Mouse (Mus musculus): ENCODE results near the gene Pdxdc1. TPM values are rescaled to one million over a fixed set of nuclear protein-coding genes. Genes with fewer than 3 reads are reported as not detected.
"Not testable (repeated sequence)": the region's sequence is repeated elsewhere in the genome, so short reads cannot be mapped to it uniquely, and the experiment has no call there.

Pdxdc1 gene
- polyA plus RNA-seq, 1 experiment from 2014 or later = 25.2 TPM

DNA sequence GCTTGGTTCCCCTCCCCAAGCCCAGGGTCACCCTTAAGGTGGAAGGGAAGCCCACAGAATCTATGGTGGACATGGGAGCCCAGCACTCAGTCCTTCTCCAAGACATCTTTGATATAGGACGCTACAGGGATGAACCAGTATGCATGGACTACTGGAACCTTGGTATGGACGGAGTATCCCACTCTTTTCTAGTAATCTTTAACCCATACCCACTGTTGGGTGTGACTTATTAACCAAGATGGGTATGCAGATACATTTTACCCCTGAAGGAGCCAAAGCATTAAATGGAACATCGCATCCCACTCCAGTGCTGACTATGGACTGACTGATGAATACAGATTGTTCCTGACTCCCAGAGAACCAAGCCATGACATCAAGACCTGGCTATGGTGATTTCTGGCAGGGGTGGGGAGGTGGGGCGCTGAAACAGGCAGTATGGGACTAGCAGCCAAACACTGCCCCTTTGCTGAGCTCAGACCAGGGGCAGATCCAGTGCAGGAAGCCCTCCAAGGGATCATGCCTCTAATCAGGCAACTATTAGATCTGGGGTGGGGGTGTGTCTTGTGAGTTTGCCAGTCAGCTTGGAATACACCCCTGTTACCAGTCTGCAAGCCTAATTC is 24.6 kb upstream of the Pdxdc1 start:
- Histone ChIP-seq H3K9ac (ENCODE audit: low read depth, low read length) (no peak overlapping the region), H3K9me3 (replicated peaks; ENCODE audit: control insufficient read depth, low read length) (no peaks in the 10 kb centered on the region), H3K4me1 (ENCODE audit: control insufficient read depth, low read depth, low read length) (no peaks in the 10 kb centered on the region), H3K27ac (ENCODE audit: low read length) (no peak overlapping the region), H3K36me3 (ENCODE audit: control insufficient read depth, insufficient read depth) (no peaks in the 10 kb centered on the region), H3K4me2 (ENCODE audit: low read depth, low read length) (no peak overlapping the region), H3K27me3 (ENCODE audit: control insufficient read depth, insufficient read depth, low read depth, low read length) (no peaks in the 10 kb centered on the region), H3K4me3 (ENCODE audit: low read depth, low read length) (no peak overlapping the region)
- WGBS (ENCODE audit: insufficient replicate concordance) = 68% methylated on average over 4 of the region's 4 CpGs
- ATAC-seq (ENCODE audit: low read depth) = no peak

DNA sequence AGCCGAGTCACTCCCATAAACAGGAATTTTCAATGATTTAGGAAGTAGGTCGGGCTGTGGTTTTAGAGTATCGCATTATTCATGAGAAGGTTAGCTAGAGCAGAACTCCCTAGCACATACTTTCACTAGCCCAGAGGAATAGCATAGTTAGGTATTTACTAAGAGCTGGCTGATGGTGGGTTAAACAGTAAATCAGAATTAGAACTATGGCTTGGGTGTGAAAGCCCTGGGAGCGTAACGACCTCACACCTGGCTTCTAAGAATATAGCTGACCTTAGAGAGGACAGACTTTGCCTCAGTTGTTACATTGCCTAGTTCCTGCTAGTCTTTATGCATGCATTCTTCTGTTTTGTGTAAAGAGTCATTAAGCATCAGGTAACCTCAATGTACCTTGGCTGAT is 20.0 kb upstream of the Pdxdc1 start:
- H3K27me3 ChIP-seq (ENCODE audit: control insufficient read depth, insufficient read depth, low read depth, low read length); H3K4me1 ChIP-seq (ENCODE audit: control insufficient read depth, low read depth, low read length); H3K27ac ChIP-seq (ENCODE audit: low read length); H3K36me3 ChIP-seq (ENCODE audit: control insufficient read depth, insufficient read depth); H3K9me3 ChIP-seq (replicated peaks; ENCODE audit: control insufficient read depth, low read length); H3K9ac ChIP-seq (ENCODE audit: low read depth, low read length); H3K4me3 ChIP-seq (ENCODE audit: low read depth, low read length); ATAC-seq (ENCODE audit: low read depth); H3K4me2 ChIP-seq (ENCODE audit: low read depth, low read length): not testable (repeated sequence)
- WGBS (ENCODE audit: insufficient replicate concordance) = 72% methylated on average over 5 of the region's 5 CpGs

DNA sequence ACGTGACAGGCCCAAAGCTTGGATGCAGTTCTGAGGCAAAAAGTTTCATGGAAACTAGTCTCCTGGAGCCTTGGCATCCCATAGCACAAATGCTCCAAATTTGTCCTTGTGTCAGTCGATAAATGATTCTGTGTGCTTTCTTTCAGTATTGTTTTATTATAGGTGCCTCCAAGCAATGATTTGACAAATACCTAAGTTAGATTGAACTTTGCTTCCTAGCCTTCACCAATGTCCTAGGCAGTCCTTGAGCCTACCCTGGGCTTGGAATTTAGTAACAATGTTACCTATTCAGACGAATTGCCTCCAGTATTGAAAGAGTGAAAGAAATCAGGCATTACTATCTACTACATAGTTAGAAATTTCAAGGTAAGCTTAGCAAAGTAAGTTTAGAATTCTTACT is 19.6 kb upstream of the Pdxdc1 start:
- H3K27ac ChIP-seq (ENCODE audit: low read length); H3K4me2 ChIP-seq (ENCODE audit: low read depth, low read length); H3K4me1 ChIP-seq (ENCODE audit: control insufficient read depth, low read depth, low read length); H3K36me3 ChIP-seq (ENCODE audit: control insufficient read depth, insufficient read depth); H3K27me3 ChIP-seq (ENCODE audit: control insufficient read depth, insufficient read depth, low read depth, low read length); H3K4me3 ChIP-seq (ENCODE audit: low read depth, low read length); ATAC-seq (ENCODE audit: low read depth); H3K9me3 ChIP-seq (replicated peaks; ENCODE audit: control insufficient read depth, low read length); H3K9ac ChIP-seq (ENCODE audit: low read depth, low read length): not testable (repeated sequence)
- WGBS (ENCODE audit: insufficient replicate concordance) = 64% methylated on average over 3 of the region's 3 CpGs

DNA sequence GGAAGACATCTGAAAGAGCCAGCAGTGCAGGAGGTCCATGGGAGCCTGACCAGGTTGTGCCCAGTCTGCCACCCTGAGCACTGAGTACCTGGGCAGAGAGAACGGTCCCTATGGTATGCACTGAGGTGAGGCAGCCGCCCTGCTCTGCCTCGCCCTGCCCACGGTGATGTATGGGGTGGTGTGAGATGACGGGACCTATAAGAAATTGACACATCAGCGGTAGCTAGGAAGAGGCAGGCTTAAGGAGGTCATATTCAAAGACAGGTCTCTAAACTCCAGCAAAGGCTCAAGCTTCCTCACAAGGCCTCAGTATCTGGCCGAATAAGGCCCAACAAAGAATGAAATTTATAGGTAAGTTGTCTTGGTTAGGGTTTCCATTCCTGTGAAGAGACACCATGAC is 18.9 kb upstream of the Pdxdc1 start:
- Histone ChIP-seq H3K4me2 (ENCODE audit: low read depth, low read length) (no peak overlapping the region), H3K27ac (ENCODE audit: low read length) (no peak overlapping the region), H3K4me1 (ENCODE audit: control insufficient read depth, low read depth, low read length) (no peaks in the 10 kb centered on the region), H3K4me3 (ENCODE audit: low read depth, low read length) (no peak overlapping the region), H3K9me3 (replicated peaks; ENCODE audit: control insufficient read depth, low read length) (no peaks in the 10 kb centered on the region), H3K9ac (ENCODE audit: low read depth, low read length) (no peak overlapping the region), H3K36me3 (ENCODE audit: control insufficient read depth, insufficient read depth) (no peaks in the 10 kb centered on the region), H3K27me3 (ENCODE audit: control insufficient read depth, insufficient read depth, low read depth, low read length) (no peaks in the 10 kb centered on the region)
- 81% methylated on average over 7 of the region's 7 CpGs for whole genome bisulfite sequencing (ENCODE audit: insufficient replicate concordance)
- ATAC-seq (ENCODE audit: low read depth) = no peak

DNA sequence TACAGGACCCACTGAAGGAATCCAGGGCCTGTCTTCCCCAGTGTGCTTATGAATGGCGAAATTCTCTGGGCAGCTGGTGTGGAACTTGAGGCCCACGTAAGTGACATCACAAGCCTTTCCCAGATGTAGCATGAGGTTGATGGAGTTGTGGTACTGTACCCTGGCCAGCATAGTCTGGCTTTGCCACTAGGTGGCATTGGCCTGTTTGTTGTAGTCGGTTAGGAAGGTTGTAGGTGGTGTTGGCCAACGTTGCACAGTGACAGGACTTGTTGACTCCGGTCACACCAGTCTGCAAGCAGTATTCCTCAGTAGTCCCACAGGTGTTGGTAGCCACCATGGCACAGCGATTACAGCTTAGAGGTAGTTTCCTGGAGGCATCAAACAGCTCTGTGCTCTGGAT is 18.1 kb upstream of the Pdxdc1 start:
- no peaks in the 10 kb centered on the region for H3K36me3 ChIP-seq (ENCODE audit: control insufficient read depth, insufficient read depth)
- H3K4me2 ChIP-seq (ENCODE audit: low read depth, low read length) = no peak overlapping the region
- H3K4me3 ChIP-seq (ENCODE audit: low read depth, low read length) = no peak overlapping the region
- no peak overlapping the region for H3K27ac ChIP-seq (ENCODE audit: low read length)
- 70% methylated on average over 6 of the region's 6 CpGs for WGBS (ENCODE audit: insufficient replicate concordance)
- no peaks in the 10 kb centered on the region for H3K9me3 ChIP-seq (replicated peaks; ENCODE audit: control insufficient read depth, low read length)
- ATAC-seq (ENCODE audit: low read depth) = no peak
- H3K27me3 ChIP-seq (ENCODE audit: control insufficient read depth, insufficient read depth, low read depth, low read length) = no peaks in the 10 kb centered on the region
- no peaks in the 10 kb centered on the region for H3K4me1 ChIP-seq (ENCODE audit: control insufficient read depth, low read depth, low read length)
- H3K9ac ChIP-seq (ENCODE audit: low read depth, low read length) = no peak overlapping the region

DNA sequence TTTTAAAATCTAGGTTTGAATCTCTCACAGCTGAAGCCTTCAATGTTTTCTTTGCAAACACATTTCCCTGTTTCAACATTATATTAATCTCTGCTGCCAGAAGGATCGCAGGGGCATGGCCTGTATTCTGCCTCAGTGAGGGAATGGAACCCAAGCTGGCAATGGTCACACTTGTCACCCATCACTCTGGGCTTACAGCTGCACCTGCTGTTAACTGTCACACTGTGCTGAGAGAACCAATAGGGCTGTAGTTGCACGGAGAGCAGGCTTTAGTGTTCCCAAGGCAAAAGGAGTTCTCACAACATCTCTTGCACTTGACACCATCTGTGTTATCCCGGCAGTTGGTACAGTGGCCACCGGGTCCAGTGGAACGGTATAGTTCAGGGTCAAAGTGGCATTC is 17.2 kb upstream of the Pdxdc1 start:
- no peak overlapping the region for H3K27ac ChIP-seq (ENCODE audit: low read length)
- WGBS (ENCODE audit: insufficient replicate concordance) = 73% methylated on average over 5 of the region's 5 CpGs
- H3K4me1 ChIP-seq (ENCODE audit: control insufficient read depth, low read depth, low read length) = no peaks in the 10 kb centered on the region
- H3K9me3 ChIP-seq (replicated peaks; ENCODE audit: control insufficient read depth, low read length) = no peaks in the 10 kb centered on the region
- ATAC-seq (ENCODE audit: low read depth) = no peak
- no peak overlapping the region for H3K9ac ChIP-seq (ENCODE audit: low read depth, low read length)
- no peaks in the 10 kb centered on the region for H3K36me3 ChIP-seq (ENCODE audit: control insufficient read depth, insufficient read depth)
- H3K4me2 ChIP-seq (ENCODE audit: low read depth, low read length) = no peak overlapping the region
- H3K4me3 ChIP-seq (ENCODE audit: low read depth, low read length) = no peak overlapping the region
- no peaks in the 10 kb centered on the region for H3K27me3 ChIP-seq (ENCODE audit: control insufficient read depth, insufficient read depth, low read depth, low read length)

DNA sequence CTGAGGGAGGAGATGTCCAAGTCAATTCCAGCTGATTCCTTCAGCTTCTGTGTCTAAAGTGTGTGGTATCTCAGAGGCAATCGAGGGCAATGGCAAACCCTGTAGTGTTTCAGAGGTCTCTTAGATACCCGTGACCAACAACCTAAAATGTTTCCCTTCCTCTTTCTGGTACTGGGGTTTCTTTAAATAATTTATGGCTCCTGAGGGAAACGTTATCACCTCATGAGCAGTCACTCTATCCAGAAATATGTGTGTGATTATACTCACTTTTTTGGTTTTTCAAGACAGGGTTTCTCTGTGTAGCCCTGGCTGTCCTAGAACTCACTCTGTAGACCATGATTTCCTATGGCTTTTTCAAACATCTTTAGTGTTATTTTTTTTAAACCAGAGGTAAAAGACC is 4.4 kb upstream of the Pdxdc1 start:
- no peak for ATAC-seq (ENCODE audit: low read depth)

DNA sequence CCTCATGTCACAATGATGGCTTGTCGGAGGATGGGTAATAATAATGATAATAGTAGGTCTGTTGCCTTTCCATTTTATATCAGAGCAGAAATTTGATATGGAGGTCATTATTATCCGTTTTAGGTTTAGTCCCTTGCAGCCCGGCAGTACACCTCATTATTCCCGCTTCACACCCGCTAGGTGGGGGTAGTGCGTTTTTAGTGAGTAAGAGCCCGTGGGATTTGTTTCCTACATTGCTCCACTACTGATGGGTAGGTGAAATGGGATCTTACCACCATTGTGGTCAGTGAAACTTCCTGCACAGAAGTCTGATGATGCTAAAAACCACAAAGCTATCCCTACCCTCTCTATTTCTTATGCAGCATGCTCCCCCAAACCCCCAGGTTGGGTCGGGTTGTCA is 557 bp upstream of the Pdxdc1 start:
- H3K4me1 ChIP-seq (ENCODE audit: control insufficient read depth, low read depth, low read length) = peaks cover 14% of the 10 kb centered on the region
- peak; percentile 57 for ATAC-seq (ENCODE audit: low read depth)
- H3K9me3 ChIP-seq (replicated peaks; ENCODE audit: control insufficient read depth, low read length) = no peaks in the 10 kb centered on the region
- peak overlapping the region; percentile 99 for H3K4me3 ChIP-seq (ENCODE audit: low read depth, low read length)
- H3K27me3 ChIP-seq (ENCODE audit: control insufficient read depth, insufficient read depth, low read depth, low read length) = no peaks in the 10 kb centered on the region
- H3K27ac ChIP-seq (ENCODE audit: low read length) = peak overlapping the region; percentile 90
- H3K9ac ChIP-seq (ENCODE audit: low read depth, low read length) = peak overlapping the region; percentile 98
- peak overlapping the region; percentile 92 for H3K4me2 ChIP-seq (ENCODE audit: low read depth, low read length)
- 2% methylated on average over 8 of the region's 8 CpGs for WGBS (ENCODE audit: insufficient replicate concordance)
- H3K36me3 ChIP-seq (ENCODE audit: control insufficient read depth, insufficient read depth) = no peaks in the 10 kb centered on the region

More for the DNA sequence above, 4.4 kb upstream of the Pdxdc1 start:
- no peaks in the 10 kb centered on the region for H3K9me3 ChIP-seq (replicated peaks; ENCODE audit: control insufficient read depth, low read length)
- no peaks in the 10 kb centered on the region for H3K27me3 ChIP-seq (ENCODE audit: control insufficient read depth, insufficient read depth, low read depth, low read length)
- 32% methylated on average over 3 of the region's 3 CpGs for WGBS (ENCODE audit: insufficient replicate concordance)
- peaks cover 3% of the 10 kb centered on the region; the same call in 1 of the 2 replicates for H3K4me1 ChIP-seq (ENCODE audit: control insufficient read depth, low read depth, low read length)
- H3K4me3 ChIP-seq (ENCODE audit: low read depth, low read length) = no peak overlapping the region
- no peak overlapping the region for H3K4me2 ChIP-seq (ENCODE audit: low read depth, low read length)
- H3K9ac ChIP-seq (ENCODE audit: low read depth, low read length) = no peak overlapping the region
- no peaks in the 10 kb centered on the region for H3K36me3 ChIP-seq (ENCODE audit: control insufficient read depth, insufficient read depth)
- H3K27ac ChIP-seq (ENCODE audit: low read length) = no peak overlapping the region

DNA sequence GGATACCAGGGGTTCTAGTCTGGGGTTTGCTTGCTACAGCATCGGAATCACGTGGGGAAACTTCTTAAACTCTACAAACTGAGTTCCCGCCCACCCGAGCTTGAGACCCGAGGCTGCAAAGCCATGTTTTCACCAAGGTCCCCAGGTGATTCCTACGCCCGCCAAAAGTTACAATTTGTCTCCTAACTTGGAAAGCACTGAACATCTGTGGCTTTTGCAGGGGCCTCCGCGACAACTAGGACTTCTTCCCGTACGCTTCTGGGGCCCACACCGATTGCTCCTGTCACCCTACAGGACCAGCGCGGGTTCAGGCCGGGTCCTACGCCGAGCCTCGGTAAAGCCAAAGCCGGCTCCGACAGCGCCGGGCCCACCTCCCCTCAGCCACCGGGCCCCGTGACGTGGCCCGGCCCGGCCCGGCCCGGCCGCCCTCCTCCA is 517 bp downstream of the Pdxdc1 start:
- peak overlapping the region; percentile 90 for H3K27ac ChIP-seq (ENCODE audit: low read length)
- peak overlapping the region; percentile 98 for H3K9ac ChIP-seq (ENCODE audit: low read depth, low read length)
- H3K4me1 ChIP-seq (ENCODE audit: control insufficient read depth, low read depth, low read length) = peaks cover 14% of the 10 kb centered on the region
- H3K4me3 ChIP-seq (ENCODE audit: low read depth, low read length) = peak overlapping the region; percentile 99
- no peaks in the 10 kb centered on the region for H3K27me3 ChIP-seq (ENCODE audit: control insufficient read depth, insufficient read depth, low read depth, low read length)
- ATAC-seq (ENCODE audit: low read depth) = no peak
- 0% methylated on average over 30 of the region's 30 CpGs for WGBS (ENCODE audit: insufficient replicate concordance)
- no peaks in the 10 kb centered on the region for H3K9me3 ChIP-seq (replicated peaks; ENCODE audit: control insufficient read depth, low read length)
- H3K4me2 ChIP-seq (ENCODE audit: low read depth, low read length) = peak overlapping the region; percentile 89
- no peaks in the 10 kb centered on the region for H3K36me3 ChIP-seq (ENCODE audit: control insufficient read depth, insufficient read depth)

All from liver, embryonic 16.5 days (tissue).